Mouse (Mus musculus): ENCODE data around the gene Taf11. TPM values are rescaled to one million over a fixed set of nuclear protein-coding genes. Genes with fewer than 3 reads are reported as not detected.

Taf11 gene
- polyA plus RNA-seq, 1 experiment from 2014 or later: 40.1 TPM

GRCm38 (mm10) chr17:27911371-27911770, 1.7 kb upstream of the Taf11 start:
- TF ChIP-seq EP300 (IDR thresholded peaks at IDR 0.05): no peak
- no peak for TF ChIP-seq CTCF (IDR thresholded peaks at IDR 0.05)
- Histone ChIP-seq H3K9ac (replicated peaks; ENCODE audit: low read depth) (no peak overlapping the region), H3K4me3 (ENCODE audit: low read depth, low read length) (no peak overlapping the region), H3K4me1 (ENCODE audit: insufficient read depth, low read depth, low read length) (peaks cover 5% of the 10 kb centered on the region), H3K36me3 (ENCODE audit: insufficient read depth, low read length) (no peaks in the 10 kb centered on the region), H3K4me2 (replicated peaks; ENCODE audit: low read depth, low read length) (peak overlapping the region; percentile 84; the same call in 1 of the 2 replicates), H3K27me3 (replicated peaks; ENCODE audit: insufficient read depth, low read length) (no peaks in the 10 kb centered on the region), H3K9me3 (ENCODE audit: low read length) (no peaks in the 10 kb centered on the region), H3K27ac (ENCODE audit: low read length) (no peak overlapping the region)
- ATAC-seq (no peak), DNase-seq (ENCODE audit: low spot score) (no peak)
- 93% methylated on average over 7 of the region's 7 CpGs for WGBS

GRCm38 (mm10) chr17:27908888-27909621, 589 bp downstream of the Taf11 start, which contains the start of gene Anks1:
TSS of gene Anks1 (plus strand) at chr17:27909306.
- peak; percentile 87 for ATAC-seq

GRCm38 (mm10) chr17:27908206-27908887, 1.3 kb downstream of the Taf11 start:
- Histone ChIP-seq H3K27ac (ENCODE audit: low read length) (peak overlapping the region; percentile 93), H3K4me2 (replicated peaks; ENCODE audit: low read depth, low read length) (peak overlapping the region; percentile 84), H3K4me3 (ENCODE audit: low read depth, low read length) (peak overlapping the region; percentile 88), H3K4me1 (ENCODE audit: insufficient read depth, low read depth, low read length) (peaks cover 5% of the 10 kb centered on the region), H3K36me3 (ENCODE audit: insufficient read depth, low read length) (0 out of 2 replicates have a peak, but pooled peaks cover 3% of the 10 kb centered on the region), H3K9me3 (ENCODE audit: low read length) (no peaks in the 10 kb centered on the region), H3K27me3 (replicated peaks; ENCODE audit: insufficient read depth, low read length) (no peaks in the 10 kb centered on the region), H3K9ac (replicated peaks; ENCODE audit: low read depth) (peak overlapping the region; percentile 90; the same call in 1 of the 2 replicates)
- no peak for TF ChIP-seq EP300 (IDR thresholded peaks at IDR 0.05)
- peak; percentile 72 for TF ChIP-seq CTCF (IDR thresholded peaks at IDR 0.05)
- ATAC-seq (no peak), DNase-seq (ENCODE audit: low spot score) (peak; percentile 52)
- WGBS: under 1% methylated on average over 12 of the region's 12 CpGs

More at GRCm38 (mm10) chr17:27908888-27909621, 589 bp downstream of the Taf11 start, which contains the start of gene Anks1:
- DNase-seq (ENCODE audit: low spot score): peak; percentile 91
- Histone ChIP-seq H3K9ac (replicated peaks; ENCODE audit: low read depth) (peak within 1 kb of the TSS; percentile 90), H3K4me1 (ENCODE audit: insufficient read depth, low read depth, low read length) (peaks cover 5% of the 10 kb centered on the region), H3K27ac (ENCODE audit: low read length) (peak within 1 kb of the TSS; percentile 93), H3K27me3 (replicated peaks; ENCODE audit: insufficient read depth, low read length) (no peaks in the 10 kb centered on the region), H3K4me3 (ENCODE audit: low read depth, low read length) (peak within 1 kb of the TSS; percentile 88), H3K36me3 (ENCODE audit: insufficient read depth, low read length) (no peaks in the 10 kb centered on the region), H3K4me2 (replicated peaks; ENCODE audit: low read depth, low read length) (peak within 1 kb of the TSS; percentile 84), H3K9me3 (ENCODE audit: low read length) (no peaks in the 10 kb centered on the region)
- under 1% methylated on average over 50 of the region's 78 CpGs for WGBS
- TF ChIP-seq CTCF (IDR thresholded peaks at IDR 0.05) (no peak), EP300 (IDR thresholded peaks at IDR 0.05) (no peak)

GRCm38 (mm10) chr17:27907512-27908205, 2.0 kb downstream of the Taf11 start:
- peak; percentile 50 for TF ChIP-seq EP300 (IDR thresholded peaks at IDR 0.05)
- peak; percentile 68 for TF ChIP-seq CTCF (IDR thresholded peaks at IDR 0.05)
- Histone ChIP-seq H3K4me2 (replicated peaks; ENCODE audit: low read depth, low read length) (peak overlapping the region; percentile 84), H3K27ac (ENCODE audit: low read length) (peak overlapping the region; percentile 93), H3K36me3 (ENCODE audit: insufficient read depth, low read length) (0 out of 2 replicates have a peak, but pooled peaks cover 7% of the 10 kb centered on the region), H3K27me3 (replicated peaks; ENCODE audit: insufficient read depth, low read length) (no peaks in the 10 kb centered on the region), H3K4me1 (ENCODE audit: insufficient read depth, low read depth, low read length) (peaks cover 5% of the 10 kb centered on the region), H3K4me3 (ENCODE audit: low read depth, low read length) (peak overlapping the region; percentile 88), H3K9ac (replicated peaks; ENCODE audit: low read depth) (peak overlapping the region; percentile 90), H3K9me3 (ENCODE audit: low read length) (no peaks in the 10 kb centered on the region)
- peak; percentile 94 for DNase-seq (ENCODE audit: low spot score)
- WGBS: under 1% methylated on average over 45 of the region's 45 CpGs
- ATAC-seq: peak; percentile 61

GRCm38 (mm10) chr17:27886499-27887210, 23.0 kb downstream of the Taf11 start:
- H3K4me3 ChIP-seq (ENCODE audit: low read depth, low read length): no peak overlapping the region
- H3K4me2 ChIP-seq (replicated peaks; ENCODE audit: low read depth, low read length): no peak overlapping the region
- no peak for TF ChIP-seq EP300 (IDR thresholded peaks at IDR 0.05)
- peak; percentile 48 for TF ChIP-seq CTCF (IDR thresholded peaks at IDR 0.05)
- no peak overlapping the region for H3K27ac ChIP-seq (ENCODE audit: low read length)
- no peak for DNase-seq (ENCODE audit: low spot score)
- no peaks in the 10 kb centered on the region for H3K27me3 ChIP-seq (replicated peaks; ENCODE audit: insufficient read depth, low read length)
- H3K4me1 ChIP-seq (ENCODE audit: insufficient read depth, low read depth, low read length): no peaks in the 10 kb centered on the region
- 64% methylated on average over 19 of the region's 19 CpGs for WGBS
- H3K9me3 ChIP-seq (ENCODE audit: low read length): no peaks in the 10 kb centered on the region
- H3K9ac ChIP-seq (replicated peaks; ENCODE audit: low read depth): no peak overlapping the region
- ATAC-seq: no peak
- peaks cover 17% of the 10 kb centered on the region; the same call in 1 of the 2 replicates for H3K36me3 ChIP-seq (ENCODE audit: insufficient read depth, low read length)

Data from lung, postnatal 0 days (tissue).